ENCODE assay signal across 15 mouse cellular contexts in the genomic region with DNA sequence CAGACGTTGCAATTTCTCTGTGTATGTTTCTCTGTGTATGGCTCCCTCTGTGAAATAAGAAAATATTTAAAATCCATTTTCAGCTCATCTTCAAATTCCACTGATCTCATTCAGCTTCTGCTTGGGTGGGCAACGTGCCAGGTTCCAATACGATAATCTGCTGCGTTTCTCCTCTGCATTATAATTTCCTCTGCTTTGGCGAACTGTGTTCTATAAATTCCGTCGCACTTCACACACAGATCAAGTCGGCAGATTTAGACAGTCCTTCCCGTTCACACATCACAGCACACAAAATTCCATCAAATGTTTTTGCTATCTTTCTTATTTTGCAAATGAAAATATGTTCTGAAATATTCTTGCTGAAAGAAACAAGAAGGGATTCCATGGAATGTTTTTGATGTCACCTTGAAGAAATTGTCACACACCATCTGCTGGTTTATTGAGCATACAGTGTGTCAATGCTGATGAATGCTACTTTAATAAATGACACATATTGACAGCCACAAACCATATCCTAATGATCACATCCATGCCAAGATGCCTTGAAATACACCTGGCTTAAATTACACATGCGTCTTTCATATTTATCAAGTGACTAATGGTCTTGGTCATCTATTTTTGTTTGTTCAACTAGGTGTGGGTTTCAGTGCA.
A peak's percentile ranks its signal among the peaks of the same experiment; 100 is the strongest.
DNase-seq lines count a peak whose midpoint lies in the region; ATAC-seq and TF ChIP-seq lines count a peak whose summit lies in the region.
"Had no signal": no experiment of that assay in that cellular context is flagged by ENCODE, and none has a peak within 500 bp of the region (broad histone marks: within the 10 kb centered on the region; RNA-seq: fewer than 3 reads in every experiment).

No protein-coding gene starts in this region.

- TF ChIP-seq CTCF in forebrain, postnatal 0 days (IDR thresholded peaks at IDR 0.05; ENCODE audit: low read depth), result no peak
- TF ChIP-seq CTCF in kidney, adult 2 months (conservative IDR thresholded peaks at IDR 0.05; ENCODE audit: insufficient read depth, insufficient read length, low read depth, low read length), result no peak

- intact Hi-C loops in left cerebral cortex, postnatal 4 days (cut with DNase I), result no loop called here

- H3K27ac ChIP-seq in forebrain, postnatal 0 days (ENCODE audit: low read depth, low read length), result no peak overlapping the region
- no peak overlapping the region for H3K27ac ChIP-seq in kidney, adult 2 months (ENCODE audit: insufficient read depth, low read depth, low read length)
- H3K27ac ChIP-seq: embryonic facial prominence, embryonic 13.5 days; heart, embryonic 15.5 days had no signal

- WGBS in forebrain, postnatal 0 days, result 42% methylated on average over 10 of the region's 10 CpGs
- 75% methylated on average over 10 of the region's 10 CpGs for WGBS in kidney, adult 2 months

- no peaks in the 10 kb centered on the region for H3K9me3 ChIP-seq in forebrain, postnatal 0 days (ENCODE audit: low read length)
- H3K9me3 ChIP-seq: embryonic facial prominence, embryonic 13.5 days; heart, embryonic 15.5 days had no signal

- peak; percentile 54 for DNase-seq in cerebellum, postnatal 10 days
- no peak for DNase-seq in cerebellum, adult 18-20 months
- peak; percentile 80 for DNase-seq in forebrain, postnatal 0 days
- peak; percentile 59 for DNase-seq in layer of hippocampus, adult 9-11 months
- DNase-seq in left cerebral cortex, postnatal 4 days, result peak; percentile 29
- DNase-seq in ovary, postnatal 10 days (ENCODE audit: low spot score), result no peak
- DNase-seq in kidney, adult 2 months, result no peak
- DNase-seq: adrenal gland, postnatal 25 days; gastrocnemius, postnatal 10 days; kidney, postnatal 14 days; liver; lung, postnatal 36 days had no signal

- no peak for TF ChIP-seq POLR2A in kidney, adult 2 months (IDR thresholded peaks at IDR 0.05; ENCODE audit: low read depth, low read length)

- no peak overlapping the region for H3K9ac ChIP-seq in forebrain, postnatal 0 days
- H3K9ac ChIP-seq: embryonic facial prominence, embryonic 13.5 days; heart, embryonic 15.5 days had no signal

- no peaks in the 10 kb centered on the region for H3K4me1 ChIP-seq in forebrain, postnatal 0 days (ENCODE audit: insufficient read depth)
- H3K4me1 ChIP-seq in kidney, adult 2 months (ENCODE audit: control insufficient read depth, insufficient read depth, low read length), result no peaks in the 10 kb centered on the region
- H3K4me1 ChIP-seq: embryonic facial prominence, embryonic 13.5 days; heart, embryonic 15.5 days had no signal

- H3K27me3 ChIP-seq in forebrain, postnatal 0 days (ENCODE audit: insufficient read depth, low read length), result no peaks in the 10 kb centered on the region
- H3K27me3 ChIP-seq in kidney, adult 2 months (replicated peaks; ENCODE audit: control insufficient read depth, insufficient read depth, low read length), result no peaks in the 10 kb centered on the region
- H3K27me3 ChIP-seq: embryonic facial prominence, embryonic 13.5 days; heart, embryonic 15.5 days had no signal

- peak; percentile 87 for ATAC-seq in forebrain, postnatal 0 days
- ATAC-seq in erythroblast, adult 5-6 weeks (replicated peaks; ENCODE audit: low FRiP score, poor library complexity, severe bottlenecking), result no peak

- no peak overlapping the region for H3K4me2 ChIP-seq in forebrain, postnatal 0 days (ENCODE audit: low read depth)
- H3K4me2 ChIP-seq: embryonic facial prominence, embryonic 13.5 days; heart, embryonic 15.5 days had no signal

- H3K4me3 ChIP-seq in forebrain, postnatal 0 days (ENCODE audit: low read depth, low read length), result no peak overlapping the region
- H3K4me3 ChIP-seq in kidney, adult 2 months (ENCODE audit: insufficient read depth, low read depth, low read length), result no peak overlapping the region
- H3K4me3 ChIP-seq: embryonic facial prominence, embryonic 13.5 days; heart, embryonic 15.5 days had no signal

- no peaks in the 10 kb centered on the region for H3K36me3 ChIP-seq in forebrain, postnatal 0 days (ENCODE audit: insufficient read depth)
- H3K36me3 ChIP-seq in kidney, adult 2 months (ENCODE audit: control insufficient read depth, insufficient read depth, low read length), result no peaks in the 10 kb centered on the region
- H3K36me3 ChIP-seq: embryonic facial prominence, embryonic 13.5 days; heart, embryonic 15.5 days had no signal

Comparison
In these comparisons a context has a peak if more than half of its experiments do, and no peak if none do; other contexts are left out.
1. DNase-seq: peak in cerebellum, postnatal 10 days (2 of 2), forebrain, postnatal 0 days (single experiment), layer of hippocampus, adult 9-11 months (single experiment) and left cerebral cortex, postnatal 4 days (single experiment); none in cerebellum, adult 18-20 months (0 of 2), ovary, postnatal 10 days (single experiment) and kidney, adult 2 months (single experiment).